Mouse (Mus musculus) c-Kit-negative CD71-positive TER-119-positive erythroid progenitor cells, embryonic 14.5 days (primary cell): ENCODE data around the gene Bhmt2.

ENCODE experiments used
- DNase-seq: peaks from one replicate; pipeline ENCODE4 v3.0.0-alpha.2; 2013; ENCODE audit warnings: low read depth, low spot score

The Bhmt2 gene

GRCm38 (mm10) chr13:93674131-93674561 is at the start of gene Bhmt2, which contains the start of gene Dmgdh:
Gene Bhmt2, minus strand, starts transcription at chr13:93674302.
Gene Dmgdh, plus strand, starts transcription at chr13:93674433.
- no peak for DNase-seq

GRCm38 (mm10) chr13:93723455-93723854 is 49.4 kb upstream of the Bhmt2 start:
- no peak for DNase-seq

DNA sequence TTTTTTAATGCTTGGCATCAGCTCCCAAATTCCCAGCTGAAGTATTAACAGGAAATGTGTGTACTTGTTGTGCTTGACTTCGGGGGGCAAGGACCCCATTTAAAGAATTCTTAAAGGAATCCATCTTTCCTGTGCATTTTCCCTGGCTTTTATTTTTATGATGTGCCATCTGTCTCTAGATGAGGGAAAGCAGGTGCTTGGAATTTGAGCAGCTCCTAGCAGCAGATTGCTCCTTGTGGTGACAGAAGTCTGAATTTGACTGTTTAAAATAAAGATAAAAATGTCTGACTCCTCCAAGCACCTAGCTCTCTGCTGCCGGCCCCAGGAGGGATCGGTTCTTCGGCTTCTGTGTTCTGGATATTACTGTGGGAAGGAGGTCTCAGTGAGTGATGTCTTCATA is 47.8 kb upstream of the Bhmt2 start:
- no peak for DNase-seq

DNA sequence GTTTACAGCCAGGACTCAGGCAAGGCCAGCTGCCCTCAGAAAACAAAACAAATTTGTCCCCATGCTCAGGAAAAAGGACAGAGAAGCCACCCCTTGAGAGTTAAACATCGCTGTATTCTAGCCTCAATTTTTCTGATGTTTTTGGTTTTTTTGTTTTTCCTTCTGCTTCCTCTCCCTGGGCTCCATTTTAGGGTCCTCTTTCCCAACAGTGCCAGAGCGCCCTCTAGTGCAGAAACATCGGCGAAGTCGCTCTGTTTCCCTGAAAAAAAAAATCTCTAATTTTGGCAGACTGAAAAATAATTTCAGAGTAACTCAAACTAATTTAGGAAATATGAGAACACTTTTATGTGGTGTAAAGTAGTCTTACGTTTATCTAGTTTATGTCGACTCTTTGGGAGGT is 44.8 kb upstream of the Bhmt2 start:
- no peak for DNase-seq

DNA sequence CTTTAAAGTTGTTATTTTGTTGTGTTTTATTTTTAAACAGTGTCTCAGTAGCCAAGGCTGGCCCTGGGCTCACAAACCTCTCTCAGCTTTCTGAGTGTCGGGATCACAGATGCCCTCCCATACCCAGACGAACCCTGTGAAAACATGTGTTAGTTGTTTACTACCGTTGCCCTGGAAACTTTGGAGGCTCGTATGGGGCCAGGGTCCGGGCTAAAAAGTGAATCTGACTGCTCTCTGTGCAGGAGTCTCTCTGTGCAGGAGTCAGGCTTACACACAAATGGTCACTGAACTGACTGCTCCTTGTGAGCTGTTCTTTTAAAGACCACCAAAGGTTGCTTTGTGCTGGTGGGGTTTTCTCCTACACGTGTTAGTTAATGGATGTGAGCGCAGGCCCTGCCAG is 43.0 kb upstream of the Bhmt2 start:
- DNase-seq: no peak

GRCm38 (mm10) chr13:93713826-93714225 is 39.7 kb upstream of the Bhmt2 start:
- no peak for DNase-seq

DNA sequence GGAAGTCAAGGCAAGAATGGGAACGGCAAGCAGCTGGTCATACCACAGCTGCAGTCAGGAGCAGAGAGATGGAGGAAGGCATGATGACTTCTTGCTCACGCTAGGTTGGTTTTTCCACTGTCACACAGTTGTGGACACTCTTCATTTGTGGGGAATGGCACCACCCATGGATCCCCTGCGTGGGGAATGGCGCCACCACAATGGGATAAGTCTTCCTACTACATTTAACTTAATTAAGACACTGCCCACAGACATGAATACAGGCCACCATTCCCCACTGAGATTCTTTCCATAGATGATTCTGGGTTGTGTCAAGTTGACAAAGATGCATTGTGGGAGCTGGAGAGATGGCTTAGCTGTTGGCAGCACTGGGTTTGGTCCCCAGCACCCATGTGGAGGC is 38.3 kb upstream of the Bhmt2 start:
- DNase-seq: no peak

DNA sequence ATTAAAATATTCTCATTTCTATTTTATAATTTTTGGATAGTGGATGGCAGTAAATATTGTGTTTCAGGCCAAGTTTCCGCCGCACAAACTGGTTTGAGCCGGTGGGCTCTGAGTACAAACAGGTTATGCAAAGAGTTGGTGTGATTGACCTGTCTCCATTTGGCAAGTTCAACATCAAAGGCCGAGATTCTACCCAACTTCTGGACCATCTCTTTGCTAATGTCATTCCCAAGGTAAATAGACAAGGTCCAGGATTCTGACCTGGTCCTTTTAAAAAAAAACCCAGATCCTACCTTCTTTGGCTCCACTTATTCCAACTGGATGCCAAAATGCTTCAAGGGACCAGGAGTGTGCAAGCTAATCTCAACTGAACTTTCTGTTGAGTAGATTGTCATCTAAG is 37.1 kb upstream of the Bhmt2 start:
- no peak for DNase-seq

GRCm38 (mm10) chr13:93710325-93710724 is 36.2 kb upstream of the Bhmt2 start:
- no peak for DNase-seq

DNA sequence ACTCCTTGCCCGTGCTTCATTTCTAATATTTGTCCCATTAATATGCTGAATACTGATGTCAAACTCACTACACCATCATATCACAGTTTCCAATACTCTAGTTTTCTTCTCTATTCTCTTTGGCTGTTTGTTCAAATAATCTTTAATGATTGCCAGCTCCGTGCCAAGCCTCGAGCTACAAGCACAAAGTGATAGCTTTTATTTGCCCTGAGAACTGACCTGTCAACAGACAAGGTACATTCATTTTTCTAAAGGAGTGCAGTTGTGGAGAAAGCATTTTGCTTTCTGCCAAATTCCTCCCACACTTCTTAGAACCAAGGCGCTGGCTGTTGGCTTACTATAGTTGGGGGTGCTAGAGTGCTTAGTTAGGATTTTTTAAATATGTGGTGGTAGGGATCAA is 33.2 kb upstream of the Bhmt2 start:
- no peak for DNase-seq

- DNase-seq: no peak
Observed at GRCm38 (mm10) chr13:93705697-93706096, 31.6 kb upstream of the Bhmt2 start.

DNA sequence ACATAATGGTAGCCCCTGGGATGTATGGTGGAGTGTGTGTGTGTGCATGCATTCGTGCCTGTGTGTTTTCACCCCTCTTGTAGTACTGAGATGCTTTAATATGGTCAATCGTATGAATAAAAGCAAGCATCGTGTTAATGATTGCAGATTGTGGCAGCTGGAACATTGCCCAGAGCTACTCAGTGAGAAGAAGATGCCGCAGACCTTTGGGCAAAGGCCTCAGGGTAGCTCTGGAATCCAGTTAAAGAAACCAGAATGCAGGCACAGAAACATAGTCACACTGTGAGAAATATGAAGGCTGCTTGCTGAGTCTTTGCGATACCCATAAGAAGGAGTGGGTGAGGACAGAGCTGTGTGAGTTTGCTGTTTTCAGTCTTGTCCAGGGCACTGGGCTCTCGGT is 24.8 kb upstream of the Bhmt2 start:
- DNase-seq: no peak

DNA sequence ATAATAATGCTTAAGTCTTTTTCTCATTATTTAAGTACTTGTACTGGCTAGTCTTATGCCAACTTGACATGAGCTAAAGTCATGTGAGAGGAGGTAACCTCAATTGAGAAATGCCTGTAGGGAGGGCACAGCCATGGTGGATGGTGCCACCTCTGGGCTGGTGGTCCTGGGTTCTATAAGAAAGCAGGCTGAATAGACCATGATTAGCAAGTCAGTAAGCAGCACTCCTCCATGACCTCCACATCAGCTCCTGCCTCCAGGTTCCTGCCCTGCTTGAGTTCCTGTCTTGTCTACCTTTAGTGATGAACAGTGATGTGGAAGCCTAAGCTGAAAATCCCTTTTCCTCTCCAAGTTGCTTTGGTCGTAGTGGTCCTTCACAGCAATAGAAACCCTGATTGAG is 16.7 kb upstream of the Bhmt2 start:
- DNase-seq: no peak

DNA sequence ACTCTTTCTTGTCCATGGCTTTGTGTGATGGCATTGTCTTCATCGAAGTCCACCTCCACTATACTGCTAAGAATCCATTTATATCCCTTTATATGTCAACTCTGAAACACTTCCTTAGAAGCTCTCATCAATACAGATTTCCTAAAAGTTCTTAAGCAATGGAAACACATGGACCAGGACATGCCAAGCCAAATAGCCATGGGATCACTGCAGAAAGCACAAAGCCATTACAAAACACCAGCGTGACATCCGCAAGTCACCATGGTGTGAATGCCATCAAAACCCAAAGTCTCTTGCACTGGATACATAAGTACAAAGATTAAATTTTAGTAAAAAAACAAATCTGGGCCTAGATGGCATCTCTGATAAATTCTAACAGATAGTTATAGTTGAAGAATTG is 15.5 kb upstream of the Bhmt2 start:
- DNase-seq: no peak

- DNase-seq: no peak
Observed at GRCm38 (mm10) chr13:93687321-93687720, 13.2 kb upstream of the Bhmt2 start.

DNA sequence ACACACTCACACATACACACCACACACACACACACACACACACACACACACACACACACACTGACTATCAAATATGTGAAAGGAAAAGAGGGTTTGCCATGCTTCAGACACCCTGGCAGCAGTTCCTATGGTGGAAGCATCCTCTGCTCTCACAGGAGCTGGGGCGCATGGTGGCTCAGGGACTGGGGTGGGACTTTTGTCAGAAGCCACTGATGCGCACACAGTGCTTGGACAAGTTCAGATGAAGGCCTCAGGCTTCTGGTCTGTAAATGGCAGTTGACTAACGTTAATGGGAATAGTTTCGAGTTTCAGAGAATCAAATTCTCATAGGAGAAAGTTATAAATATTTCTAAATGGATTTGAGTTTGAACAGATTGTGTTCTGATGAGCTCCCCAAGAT is 11.1 kb upstream of the Bhmt2 start:
- DNase-seq: no peak

DNA sequence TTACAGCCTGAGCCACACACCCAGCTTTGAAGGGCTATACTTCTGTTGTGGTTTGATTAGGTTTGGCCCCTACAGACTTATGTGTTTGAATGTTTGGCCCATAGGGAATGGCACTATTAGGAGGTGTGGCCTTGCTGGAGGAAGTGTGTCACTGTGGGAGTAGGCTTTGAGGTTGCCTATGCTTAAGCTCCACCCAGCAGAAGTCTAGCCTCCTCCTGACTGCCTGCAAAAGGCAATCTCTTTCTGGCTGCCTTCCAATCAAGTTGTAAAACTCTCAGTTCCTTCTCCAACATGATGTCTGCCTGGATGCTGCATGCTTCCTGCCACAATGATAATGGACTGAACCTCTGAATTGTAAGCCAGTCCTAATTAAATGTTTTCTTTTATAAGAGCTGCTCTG is 9.2 kb upstream of the Bhmt2 start:
- no peak for DNase-seq

DNA sequence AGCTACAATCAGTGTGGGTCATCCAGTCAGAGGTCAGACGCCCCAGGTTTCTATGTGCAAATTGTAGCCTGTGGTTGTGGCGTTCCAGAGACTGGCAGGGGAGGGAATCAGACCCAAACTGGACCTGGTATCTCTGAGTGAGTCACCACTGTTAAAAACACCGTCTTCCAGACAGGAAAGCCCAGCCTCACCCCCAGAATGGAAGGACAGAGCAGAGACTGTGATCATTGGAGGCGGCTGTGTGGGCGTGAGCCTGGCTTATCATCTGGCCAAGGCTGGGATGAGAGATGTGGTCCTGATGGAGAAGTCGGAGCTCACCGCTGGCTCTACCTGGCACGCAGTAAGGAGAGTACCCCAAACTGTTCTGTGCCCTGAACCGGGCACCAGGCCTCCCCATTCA is 2.8 kb upstream of the Bhmt2 start:
- no peak for DNase-seq

GRCm38 (mm10) chr13:93673296-93673695 is 806 bp downstream of the Bhmt2 start:
- no peak for DNase-seq

DNA sequence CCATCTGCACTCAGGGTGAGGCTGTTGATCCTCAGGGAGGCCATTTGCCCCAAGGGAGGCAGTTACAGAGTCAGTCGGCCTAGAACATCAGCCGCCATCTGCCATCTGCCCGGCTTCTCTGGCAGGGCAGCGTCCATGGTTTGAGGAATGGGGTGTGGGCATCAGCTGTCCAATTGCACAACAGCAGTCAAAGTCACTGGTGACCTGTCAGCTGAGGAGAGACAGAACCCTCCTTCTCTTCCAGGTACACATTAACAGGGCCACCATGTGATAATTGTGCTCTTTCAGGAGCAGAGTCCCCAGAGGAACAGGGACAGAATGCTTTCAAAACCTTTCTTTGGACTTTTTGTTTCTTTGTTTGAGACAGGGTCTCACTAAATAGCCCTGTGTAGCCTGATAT is 1.7 kb downstream of the Bhmt2 start:
- no peak for DNase-seq

DNA sequence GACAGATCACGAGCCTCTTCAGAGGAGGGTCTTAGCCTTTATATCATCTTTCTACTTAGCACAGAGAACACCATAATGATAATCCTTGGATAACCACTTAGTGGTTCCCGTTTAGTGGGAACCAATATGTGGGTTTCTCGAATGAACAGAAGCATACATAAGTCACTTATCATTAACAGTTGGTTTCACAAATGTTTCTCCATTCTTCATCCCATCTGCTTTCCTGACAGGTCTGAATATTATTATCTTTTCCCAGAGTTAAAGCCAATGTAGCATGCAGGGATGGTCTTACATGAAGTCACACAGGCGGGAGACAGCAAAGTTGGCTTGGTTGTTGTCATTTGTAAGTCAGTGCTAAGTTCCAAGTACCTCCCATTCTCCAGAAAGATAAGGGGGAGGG is 6.5 kb downstream of the Bhmt2 start:
- no peak for DNase-seq

DNA sequence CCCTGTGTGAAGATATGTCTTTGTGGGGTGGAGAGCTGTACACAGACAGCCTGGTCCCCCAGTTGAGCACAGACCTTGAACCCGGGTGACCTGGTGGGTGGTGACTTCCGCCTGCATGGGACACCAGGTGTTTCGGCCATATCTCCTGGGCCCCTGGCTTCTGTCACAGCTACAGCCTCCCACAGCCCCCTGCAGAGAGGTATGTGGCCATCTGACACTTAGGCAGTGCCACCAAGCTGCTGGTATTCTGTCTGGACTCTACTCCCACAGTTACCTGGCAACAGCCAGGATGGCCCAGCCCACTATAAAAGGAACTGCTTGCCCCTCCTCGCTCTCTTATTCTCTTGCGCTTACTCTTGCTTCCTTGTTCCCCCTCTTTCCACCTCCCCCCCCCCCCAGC is 16.2 kb downstream of the Bhmt2 start:
- DNase-seq: no peak

DNA sequence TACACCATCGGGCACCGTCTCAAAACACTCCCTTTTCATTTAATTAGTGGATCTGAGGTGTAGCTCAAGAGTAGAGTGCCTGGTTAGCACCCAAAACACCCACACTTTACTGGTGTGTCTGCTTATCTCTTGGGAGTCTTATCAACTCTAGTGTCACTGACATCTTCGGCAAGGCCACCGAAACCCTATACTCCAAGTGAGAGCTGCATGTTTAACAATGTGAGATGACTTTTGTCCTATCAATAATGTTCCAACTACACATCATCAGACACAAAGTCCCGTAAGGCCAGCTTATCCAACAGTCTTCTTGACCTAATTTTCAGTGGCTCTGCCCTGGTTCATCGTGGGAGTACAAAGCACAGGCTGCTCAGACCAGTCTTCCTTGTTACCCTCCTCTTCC is 20.7 kb downstream of the Bhmt2 start:
- DNase-seq: no peak

DNA sequence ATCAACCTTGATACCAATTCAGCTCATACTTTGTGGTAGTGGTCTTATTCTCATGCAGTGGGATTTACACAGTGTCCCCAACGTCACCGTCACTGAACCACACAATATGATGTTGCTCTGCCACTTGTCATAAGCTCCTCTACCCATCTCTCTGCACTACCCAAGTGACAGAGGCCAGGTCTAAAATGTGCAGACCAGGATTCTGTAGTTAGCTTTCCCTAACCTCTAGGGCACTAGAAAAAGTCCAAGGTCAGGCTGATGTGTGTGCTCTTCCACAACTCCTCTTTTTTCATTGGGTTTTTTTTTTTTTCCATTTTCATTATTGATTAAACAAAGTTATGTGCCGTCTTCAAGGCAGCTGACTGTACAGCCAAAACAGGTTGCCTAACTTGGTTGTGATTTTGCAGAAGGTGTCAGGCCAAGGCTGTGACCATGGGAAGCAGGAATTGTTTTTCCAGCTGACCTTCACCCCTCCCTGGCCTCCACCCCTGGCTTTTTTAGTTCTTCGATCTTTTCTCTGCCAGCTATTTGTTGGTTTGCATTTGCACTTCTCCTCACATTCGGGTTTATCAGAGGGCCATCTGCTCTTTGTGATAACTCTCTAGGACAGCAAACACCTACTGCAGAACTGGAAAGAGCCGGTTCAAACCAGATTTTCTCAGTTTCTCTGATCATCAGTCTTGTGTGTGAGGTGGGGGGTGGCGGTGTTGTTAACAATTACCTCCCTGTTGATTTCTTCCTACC is 25.5 kb downstream of the Bhmt2 start:
- no peak for DNase-seq
